Mouse (Mus musculus) heart, postnatal 14 days (tissue): ENCODE data around the gene Mgme1. TPM values are rescaled to one million over a fixed set of nuclear protein-coding genes. Genes with fewer than 3 reads are reported as not detected.

Experiments
- DNase-seq, 2 experiments: peaks; one replicate each; pipeline ENCODE4 v3.0.0; 2021 to 2022
- intact Hi-C: fragments of 180-260 bp; cut with DNase I; formaldehyde crosslinking; loops from one replicate; pipeline ENCODE4 v1.15.1; 2025
- total RNA-seq, 2 experiments: library from RNA; stranded (reverse); gene quantifications; 2 replicates each; pipeline ENCODE4 v1.2.3; 2021

Gene Mgme1
- total RNA-seq, 2 experiments from 2014 or later: 8.5 to 9.6 TPM

GRCm38 (mm10) chr2:144295145-144295735 is 24.8 kb downstream of the Mgme1 start:
- intact Hi-C loops: no loop called here
- DNase-seq: no peak

- intact Hi-C loops: loop anchor here (5.0 kb wide), 1 partner anchor 152 kb away; no protein-coding TSS in a partner anchor
- no peak for DNase-seq
These were observed 29.5 kb downstream of the Mgme1 start for GRCm38 (mm10) chr2:144299749-144300669.

- intact Hi-C loops: loop anchor here (5.0 kb wide), 1 partner anchor 151 kb away; no protein-coding TSS in a partner anchor
These were observed 30.6 kb downstream of the Mgme1 start for GRCm38 (mm10) chr2:144301101-144301500.

GRCm38 (mm10) chr2:144305721-144306294 is 35.3 kb downstream of the Mgme1 start:
- no peak for DNase-seq
- intact Hi-C loops: no loop called here

More at GRCm38 (mm10) chr2:144301101-144301500, 30.6 kb downstream of the Mgme1 start:
- DNase-seq: no peak

- intact Hi-C loops: no loop called here
- no peak for DNase-seq
These were observed 38.1 kb downstream of the Mgme1 start for GRCm38 (mm10) chr2:144308561-144308960.

GRCm38 (mm10) chr2:144310273-144310672 is 39.8 kb downstream of the Mgme1 start:
- no peak for DNase-seq
- intact Hi-C loops: no loop called here

GRCm38 (mm10) chr2:144311372-144311771 is 40.9 kb downstream of the Mgme1 start:
- DNase-seq: no peak
- intact Hi-C loops: no loop called here

GRCm38 (mm10) chr2:144324218-144324617 is 53.8 kb downstream of the Mgme1 start:
- no peak for DNase-seq
- intact Hi-C loops: no loop called here

GRCm38 (mm10) chr2:144329451-144329850 is 59.0 kb downstream of the Mgme1 start:
- intact Hi-C loops: no loop called here
- DNase-seq: no peak

GRCm38 (mm10) chr2:144329937-144330336 is 59.5 kb downstream of the Mgme1 start:
- no peak for DNase-seq
- intact Hi-C loops: no loop called here

- intact Hi-C loops: no loop called here
- DNase-seq: peak in 1 of 2 experiments; percentile 4
These were observed 60.0 kb downstream of the Mgme1 start for GRCm38 (mm10) chr2:144330352-144330959.

Other genes starting within 250 kb of the Mgme1 start
- gene Banf2, start 237.6 kb upstream of the Mgme1 start, total RNA-seq: not detected
- 10 to 100 TPM; 50.4 to 51.9 TPM for gene Snx5, start 243 bp downstream of the Mgme1 start, total RNA-seq
- not detected for gene Ovol2, start 61.5 kb downstream of the Mgme1 start, total RNA-seq
- 10 to 100 TPM; 23.7 to 25.0 TPM for gene Kat14, start 98.3 kb downstream of the Mgme1 start, total RNA-seq
- 1 to 10 TPM; 6.1 to 9.5 TPM for gene Pet117, start 98.3 kb downstream of the Mgme1 start, total RNA-seq